Mouse (Mus musculus) heart, embryonic 16.5 days (tissue): ENCODE results near the gene Mgea5. TPM values are rescaled to one million over a fixed set of nuclear protein-coding genes. Genes with fewer than 3 reads are reported as not detected.

Experiments used
- ATAC-seq: fragments of 200-750 bp; cut with Nextera tagmentation; replicated peaks from 2 replicates; pipeline ENCODE4 v1.8.0; 2017; ENCODE audit warnings: moderate number of reproducible peaks; ENCODE audit not compliant: insufficient read depth, low FRiP score; ENCODE audit errors: extremely low read depth
- H3K27ac ChIP-seq: fragments of 300-500 bp; sonication (generic); 2 replicates; pipeline ENCODE4 v1.5.1; 2014; ENCODE audit warnings: mild to moderate bottlenecking, low read length, control low read depth, moderate library complexity
- H3K27me3 ChIP-seq: fragments of 300-500 bp; sonication (generic); 2 replicates; pipeline ENCODE4 v1.6.1; 2014; ENCODE audit warnings: low read length, mixed read lengths; ENCODE audit not compliant: control insufficient read depth, insufficient read depth
- H3K36me3 ChIP-seq: fragments of 300-500 bp; sonication (generic); 2 replicates; pipeline ENCODE4 v1.6.1; 2014; ENCODE audit not compliant: control insufficient read depth, insufficient read depth
- H3K4me1 ChIP-seq: fragments of 300-500 bp; sonication (generic); 2 replicates; pipeline ENCODE4 v1.6.1; 2014; ENCODE audit warnings: low read length, mixed read lengths; ENCODE audit not compliant: control insufficient read depth, insufficient read depth
- H3K4me2 ChIP-seq: fragments of 300-500 bp; sonication (generic); 2 replicates; pipeline ENCODE4 v1.6.1; 2014; ENCODE audit warnings: low read depth, mild to moderate bottlenecking, control low read depth, low read length
- H3K4me3 ChIP-seq: fragments of 300-500 bp; sonication (generic); 2 replicates; pipeline ENCODE4 v1.5.1; 2014; ENCODE audit warnings: mild to moderate bottlenecking, control low read depth, low read length
- H3K9ac ChIP-seq: fragments of 300-500 bp; sonication (generic); 2 replicates; pipeline ENCODE4 v1.6.1; 2014; ENCODE audit warnings: low read length, control low read depth
- H3K9me3 ChIP-seq: fragments of 300-500 bp; sonication (generic); replicated peaks from 2 replicates; pipeline ENCODE4 v1.6.1; 2016; ENCODE audit warnings: low read length; ENCODE audit not compliant: control insufficient read depth
- WGBS: fragments of 180-500 bp; shearing (Covaris S2); extraction: QIAGEN DNeasy Blood & Tissue Kit; methylation state at CpG from one replicate; pipeline ENCODE4 v1.1.7; 2014; 5-methylcytosine and 5-hydroxymethylcytosine counted together
- polyA plus RNA-seq: library from polyadenylated mRNA; unstranded; fragments of >200 nt; fragmentation: Nextera tagmentation; extraction: Ambion mirVana; gene quantifications from 2 replicates; pipeline ENCODE4 v1.2.1, GENCODE M21; 2015

Mgea5 gene
- 33.3 and 33.7 TPM in 2 replicates for polyA plus RNA-seq

GRCm38 (mm10) chr19:45783181-45783932 lies at the start of gene Mgea5:
TSS of gene Mgea5 (minus strand) at chr19:45783837.
- WGBS = under 1% methylated on average over 60 of the region's 71 CpGs
- ATAC-seq = peak; percentile 97
- H3K27me3 ChIP-seq = no peaks in the 10 kb centered on the region

GRCm38 (mm10) chr19:45830679-45831078 lies 47.0 kb upstream of the Mgea5 start:
- ATAC-seq = no peak
- Histone ChIP-seq H3K4me1 (peaks cover 26% of the 10 kb centered on the region), H3K27ac (no peak overlapping the region), H3K27me3 (no peaks in the 10 kb centered on the region), H3K4me3 (no peak overlapping the region), H3K9ac (no peak overlapping the region), H3K4me2 (no peak overlapping the region), H3K36me3 (0 out of 2 replicates have a peak, but pooled peaks cover 5% of the 10 kb centered on the region), H3K9me3 (peaks cover 3% of the 10 kb centered on the region; the same call in 1 of the 2 replicates)
- 46% methylated on average over 2 of the region's 2 CpGs for WGBS

More at GRCm38 (mm10) chr19:45783181-45783932, at the start of gene Mgea5:
- Histone ChIP-seq H3K9me3 (no peaks in the 10 kb centered on the region), H3K4me3 (peak within 1 kb of the TSS; percentile 99), H3K36me3 (peaks cover 8% of the 10 kb centered on the region), H3K4me2 (peak within 1 kb of the TSS; percentile 82), H3K4me1 (peaks cover 19% of the 10 kb centered on the region), H3K9ac (peak within 1 kb of the TSS; percentile 98), H3K27ac (peak within 1 kb of the TSS; percentile 98)

- Histone ChIP-seq H3K9ac (no peak overlapping the region), H3K4me2 (no peak overlapping the region), H3K4me1 (peaks cover 25% of the 10 kb centered on the region), H3K36me3 (0 out of 2 replicates have a peak, but pooled peaks cover 5% of the 10 kb centered on the region), H3K27ac (peak overlapping the region; percentile 68; the same call in 1 of the 2 replicates), H3K27me3 (no peaks in the 10 kb centered on the region), H3K4me3 (no peak overlapping the region), H3K9me3 (peaks cover 3% of the 10 kb centered on the region; the same call in 1 of the 2 replicates)
- WGBS = 94% methylated on average over 3 of the region's 3 CpGs
- no peak for ATAC-seq
These were observed 44.1 kb upstream of the Mgea5 start for GRCm38 (mm10) chr19:45827736-45828135.

- H3K9ac ChIP-seq = no peak overlapping the region
- H3K36me3 ChIP-seq = 0 out of 2 replicates have a peak, but pooled peaks cover 5% of the 10 kb centered on the region
- peaks cover 3% of the 10 kb centered on the region; the same call in 1 of the 2 replicates for H3K9me3 ChIP-seq
- no peak overlapping the region for H3K4me3 ChIP-seq
- 48% methylated on average over 5 of the region's 5 CpGs for WGBS
- H3K27me3 ChIP-seq = no peaks in the 10 kb centered on the region
- H3K4me1 ChIP-seq = peaks cover 25% of the 10 kb centered on the region
- peak overlapping the region; percentile 68 for H3K27ac ChIP-seq
- no peak for ATAC-seq
- no peak overlapping the region for H3K4me2 ChIP-seq
These were observed 43.5 kb upstream of the Mgea5 start for GRCm38 (mm10) chr19:45827125-45827524.

GRCm38 (mm10) chr19:45826146-45826545 lies 42.5 kb upstream of the Mgea5 start:
- Histone ChIP-seq H3K27me3 (no peaks in the 10 kb centered on the region), H3K36me3 (0 out of 2 replicates have a peak, but pooled peaks cover 5% of the 10 kb centered on the region), H3K4me1 (peaks cover 24% of the 10 kb centered on the region), H3K27ac (peak overlapping the region; percentile 68), H3K9me3 (peaks cover 3% of the 10 kb centered on the region; the same call in 1 of the 2 replicates), H3K4me3 (no peak overlapping the region), H3K9ac (no peak overlapping the region), H3K4me2 (no peak overlapping the region)
- peak; percentile 69 for ATAC-seq
- WGBS = 52% methylated on average over 3 of the region's 3 CpGs

- H3K27ac ChIP-seq = no peak overlapping the region
- H3K4me2 ChIP-seq = no peak overlapping the region
- 62% methylated on average over 5 of the region's 5 CpGs for WGBS
- no peak overlapping the region for H3K9ac ChIP-seq
- H3K27me3 ChIP-seq = no peaks in the 10 kb centered on the region
- no peaks in the 10 kb centered on the region for H3K9me3 ChIP-seq
- H3K4me1 ChIP-seq = peaks cover 19% of the 10 kb centered on the region
- H3K36me3 ChIP-seq = no peaks in the 10 kb centered on the region
- H3K4me3 ChIP-seq = no peak overlapping the region
- ATAC-seq = no peak
These were observed 38.2 kb upstream of the Mgea5 start for GRCm38 (mm10) chr19:45821832-45822231.

GRCm38 (mm10) chr19:45817816-45818490 lies 34.3 kb upstream of the Mgea5 start:
- H3K9ac ChIP-seq = no peak overlapping the region
- ATAC-seq = no peak
- H3K36me3 ChIP-seq = no peaks in the 10 kb centered on the region
- H3K4me1 ChIP-seq = peaks cover 8% of the 10 kb centered on the region; the same call in 1 of the 2 replicates
- H3K4me3 ChIP-seq = no peak overlapping the region
- H3K27me3 ChIP-seq = peaks cover 5% of the 10 kb centered on the region
- 76% methylated on average over 11 of the region's 11 CpGs for WGBS
- H3K4me2 ChIP-seq = no peak overlapping the region
- no peaks in the 10 kb centered on the region for H3K9me3 ChIP-seq
- no peak overlapping the region for H3K27ac ChIP-seq

- no peak overlapping the region for H3K4me3 ChIP-seq
- H3K27me3 ChIP-seq = peaks cover 5% of the 10 kb centered on the region
- H3K27ac ChIP-seq = no peak overlapping the region
- H3K4me1 ChIP-seq = peaks cover 17% of the 10 kb centered on the region
- peak overlapping the region; percentile 65 for H3K4me2 ChIP-seq
- H3K36me3 ChIP-seq = no peaks in the 10 kb centered on the region
- peak overlapping the region; percentile 65; the same call in 1 of the 2 replicates for H3K9ac ChIP-seq
- H3K9me3 ChIP-seq = no peaks in the 10 kb centered on the region
- WGBS = 43% methylated on average over 8 of the region's 8 CpGs
- ATAC-seq = no peak
These were observed 33.1 kb upstream of the Mgea5 start for GRCm38 (mm10) chr19:45816727-45817126.
